Mouse (Mus musculus): Measurements from ENCODE around the gene Aqp8. TPM values are rescaled to one million over a fixed set of nuclear protein-coding genes. Genes with fewer than 3 reads are reported as not detected.

Aqp8 gene
- 4.5 and 5.2 TPM in 2 replicates for polyA plus RNA-seq (2014; fragmentation: Nextera tagmentation; extraction: Ambion mirVana)

DNA sequence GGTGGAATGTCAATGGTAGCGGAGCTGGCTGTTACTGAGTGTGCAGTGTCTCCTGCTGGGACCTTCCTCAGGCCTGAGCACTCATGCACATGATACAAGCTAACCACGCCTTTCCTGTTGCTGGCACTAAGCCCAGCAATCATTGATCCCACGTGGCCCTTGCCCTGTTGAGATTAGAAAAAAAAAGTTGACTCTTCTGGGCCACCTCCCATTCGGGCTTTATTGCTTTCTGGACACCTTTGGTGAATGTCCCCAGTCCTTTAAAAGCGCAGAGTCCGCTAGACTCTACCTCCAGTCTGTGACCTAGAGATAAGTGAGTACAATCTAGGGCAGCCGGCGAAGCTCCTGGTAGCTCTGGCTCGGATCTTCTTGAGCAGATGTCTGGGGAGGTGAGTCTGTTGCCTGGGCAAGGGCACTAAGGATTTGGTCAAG is at the start of gene Aqp8:
TSS of gene Aqp8 (plus strand) at position 222 of the 432 bp plus-strand sequence.
- Histone ChIP-seq H3K4me2 (peak within 1 kb of the TSS; percentile 32), H3K9ac (ENCODE audit: low read depth, low read length) (no peak within 1 kb of the TSS), H3K36me3 (ENCODE audit: control insufficient read depth, insufficient read depth, low read length) (no peaks in the 10 kb centered on the region), H3K9me3 (replicated peaks; ENCODE audit: control insufficient read depth, low read length) (no peaks in the 10 kb centered on the region), H3K27ac (ENCODE audit: low read depth, low read length) (peak within 1 kb of the TSS; percentile 81), H3K4me3 (ENCODE audit: low read depth, low read length) (peak within 1 kb of the TSS; percentile 21), H3K27me3 (ENCODE audit: control insufficient read depth, insufficient read depth, low read length) (no peaks in the 10 kb centered on the region), H3K4me1 (ENCODE audit: control insufficient read depth, insufficient read depth, low read length) (peaks cover 7% of the 10 kb centered on the region)
- peak; percentile 85 for ATAC-seq (replicated peaks; ENCODE audit: insufficient number of reproducible peaks, low FRiP score, low TSS enrichment)
- WGBS (ENCODE audit: insufficient replicate concordance), result 38% methylated on average over 9 of the region's 9 CpGs

DNA sequence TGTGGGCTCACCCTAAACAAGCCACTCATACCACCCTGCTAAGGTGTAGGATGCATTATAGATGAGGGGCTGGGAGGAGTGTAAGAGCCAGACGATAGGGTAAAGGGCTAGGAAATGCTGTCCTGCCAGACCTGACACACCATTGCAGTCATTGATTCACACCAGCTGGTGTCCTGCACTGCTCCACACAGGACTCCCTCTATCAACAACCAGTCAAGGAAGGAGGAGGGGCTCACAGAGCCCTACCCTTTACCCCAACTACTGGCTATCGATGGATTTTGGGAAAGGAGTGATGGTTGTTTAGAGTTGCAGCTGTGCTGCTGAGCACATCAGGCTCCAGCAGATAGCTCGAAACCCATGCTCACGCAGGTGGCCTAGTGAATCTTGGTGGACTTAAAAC is 45.3 kb upstream of the Aqp8 start:
- ATAC-seq (replicated peaks; ENCODE audit: insufficient number of reproducible peaks, low FRiP score, low TSS enrichment), result no peak
- Histone ChIP-seq H3K9me3 (replicated peaks; ENCODE audit: control insufficient read depth, low read length) (no peaks in the 10 kb centered on the region), H3K4me2 (no peak overlapping the region), H3K27me3 (ENCODE audit: control insufficient read depth, insufficient read depth, low read length) (no peaks in the 10 kb centered on the region), H3K9ac (ENCODE audit: low read depth, low read length) (no peak overlapping the region), H3K36me3 (ENCODE audit: control insufficient read depth, insufficient read depth, low read length) (no peaks in the 10 kb centered on the region), H3K4me3 (ENCODE audit: low read depth, low read length) (no peak overlapping the region), H3K4me1 (ENCODE audit: control insufficient read depth, insufficient read depth, low read length) (no peaks in the 10 kb centered on the region), H3K27ac (ENCODE audit: low read depth, low read length) (no peak overlapping the region)
- WGBS (ENCODE audit: insufficient replicate concordance), result 57% methylated on average over 4 of the region's 4 CpGs

DNA sequence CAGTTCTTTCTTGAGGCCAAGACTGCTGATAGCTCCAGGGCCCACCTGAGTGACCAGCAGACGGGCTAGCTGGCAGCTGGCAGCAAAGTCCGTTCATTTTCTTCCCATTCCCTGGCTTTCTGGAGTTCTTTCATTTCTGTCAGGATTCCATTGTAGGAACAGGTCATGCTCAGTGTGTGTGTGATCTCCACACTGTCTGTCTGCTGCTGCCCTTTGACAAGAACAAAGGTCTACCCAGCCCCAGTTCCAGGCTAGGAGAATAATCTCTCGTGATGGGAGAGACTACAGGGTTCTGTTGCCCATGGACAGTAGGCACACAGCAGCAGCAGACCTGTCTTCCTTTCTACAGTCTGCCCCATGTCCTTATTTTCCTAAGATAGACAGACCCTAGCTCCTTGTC is 44.4 kb upstream of the Aqp8 start:
- Histone ChIP-seq H3K9me3 (replicated peaks; ENCODE audit: control insufficient read depth, low read length) (no peaks in the 10 kb centered on the region), H3K4me3 (ENCODE audit: low read depth, low read length) (no peak overlapping the region), H3K27ac (ENCODE audit: low read depth, low read length) (no peak overlapping the region), H3K4me2 (no peak overlapping the region), H3K36me3 (ENCODE audit: control insufficient read depth, insufficient read depth, low read length) (peaks cover 6% of the 10 kb centered on the region), H3K4me1 (ENCODE audit: control insufficient read depth, insufficient read depth, low read length) (no peaks in the 10 kb centered on the region), H3K9ac (ENCODE audit: low read depth, low read length) (no peak overlapping the region), H3K27me3 (ENCODE audit: control insufficient read depth, insufficient read depth, low read length) (no peaks in the 10 kb centered on the region)
- 86% methylated on average over 3 of the region's 3 CpGs for WGBS (ENCODE audit: insufficient replicate concordance)
- no peak for ATAC-seq (replicated peaks; ENCODE audit: insufficient number of reproducible peaks, low FRiP score, low TSS enrichment)

DNA sequence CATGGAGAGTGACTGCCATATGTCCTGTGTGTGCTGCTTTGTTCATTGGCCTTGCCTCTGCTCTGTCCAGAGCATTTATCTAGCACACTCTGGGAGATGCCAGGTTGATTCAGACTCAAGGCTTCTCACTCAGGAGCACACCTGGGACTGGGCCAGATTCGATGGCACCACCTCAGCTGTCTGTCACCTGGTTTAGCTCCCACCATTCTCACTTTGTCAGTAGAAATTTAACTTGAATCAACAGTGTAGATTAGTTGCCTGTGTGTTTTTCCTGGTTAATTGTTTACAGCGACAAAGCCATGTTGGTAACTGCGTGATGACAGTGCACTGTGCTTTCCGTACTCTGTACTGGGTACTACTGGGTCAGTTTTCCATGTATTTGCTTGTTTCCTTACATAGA is 42.1 kb upstream of the Aqp8 start:
- Histone ChIP-seq H3K4me1 (ENCODE audit: control insufficient read depth, insufficient read depth, low read length) (no peaks in the 10 kb centered on the region), H3K27ac (ENCODE audit: low read depth, low read length) (no peak overlapping the region), H3K9me3 (replicated peaks; ENCODE audit: control insufficient read depth, low read length) (no peaks in the 10 kb centered on the region), H3K27me3 (ENCODE audit: control insufficient read depth, insufficient read depth, low read length) (no peaks in the 10 kb centered on the region), H3K4me3 (ENCODE audit: low read depth, low read length) (no peak overlapping the region), H3K36me3 (ENCODE audit: control insufficient read depth, insufficient read depth, low read length) (peaks cover 10% of the 10 kb centered on the region), H3K4me2 (no peak overlapping the region), H3K9ac (ENCODE audit: low read depth, low read length) (no peak overlapping the region)
- ATAC-seq (replicated peaks; ENCODE audit: insufficient number of reproducible peaks, low FRiP score, low TSS enrichment), result no peak
- 88% methylated on average over 4 of the region's 4 CpGs for WGBS (ENCODE audit: insufficient replicate concordance)

DNA sequence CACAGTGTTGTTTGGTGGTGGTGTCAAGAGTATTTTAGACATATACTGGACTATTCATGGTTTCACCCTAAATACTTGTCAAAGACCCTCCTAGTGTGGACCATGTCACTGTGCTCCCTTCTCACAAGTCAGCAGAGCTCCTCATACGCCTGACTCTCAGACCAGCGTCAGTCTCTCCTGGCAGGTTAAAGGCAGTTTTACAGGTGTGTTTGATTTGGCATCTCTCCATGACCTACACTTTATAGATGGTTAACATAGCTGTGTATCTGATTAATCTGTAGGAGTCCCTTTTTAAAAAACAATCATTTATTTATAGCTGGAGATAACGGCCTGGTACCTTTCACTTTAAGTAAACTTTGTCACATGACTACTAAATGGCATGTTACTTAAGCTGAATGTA is 40.1 kb upstream of the Aqp8 start:
- Histone ChIP-seq H3K27me3 (ENCODE audit: control insufficient read depth, insufficient read depth, low read length) (no peaks in the 10 kb centered on the region), H3K9me3 (replicated peaks; ENCODE audit: control insufficient read depth, low read length) (no peaks in the 10 kb centered on the region), H3K4me1 (ENCODE audit: control insufficient read depth, insufficient read depth, low read length) (peaks cover 5% of the 10 kb centered on the region; the same call in 1 of the 2 replicates), H3K4me2 (no peak overlapping the region), H3K36me3 (ENCODE audit: control insufficient read depth, insufficient read depth, low read length) (peaks cover 10% of the 10 kb centered on the region), H3K9ac (ENCODE audit: low read depth, low read length) (no peak overlapping the region), H3K4me3 (ENCODE audit: low read depth, low read length) (no peak overlapping the region), H3K27ac (ENCODE audit: low read depth, low read length) (no peak overlapping the region)
- 83% methylated on average over 3 of the region's 3 CpGs for WGBS (ENCODE audit: insufficient replicate concordance)
- ATAC-seq (replicated peaks; ENCODE audit: insufficient number of reproducible peaks, low FRiP score, low TSS enrichment), result no peak

DNA sequence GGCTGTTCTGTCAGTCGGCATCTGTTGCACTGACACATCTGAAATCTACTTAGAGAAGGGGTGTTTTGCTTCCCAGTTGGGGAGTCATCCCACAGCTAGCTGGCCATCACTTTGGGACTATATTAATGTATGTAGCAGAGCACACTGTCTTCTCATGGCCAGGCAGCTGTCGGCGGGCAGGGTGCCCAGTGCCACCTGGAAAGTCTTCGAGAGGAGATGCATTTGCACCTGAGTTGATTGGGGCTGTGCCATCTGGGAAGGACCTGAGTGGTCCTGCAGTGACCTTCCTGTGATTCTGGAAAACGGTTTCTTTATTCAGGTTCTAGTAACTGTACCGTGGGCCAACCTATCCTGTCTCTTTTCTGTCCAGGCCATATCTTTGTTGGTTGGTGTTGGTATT is 37.8 kb upstream of the Aqp8 start:
- Histone ChIP-seq H3K4me3 (ENCODE audit: low read depth, low read length) (no peak overlapping the region), H3K27me3 (ENCODE audit: control insufficient read depth, insufficient read depth, low read length) (no peaks in the 10 kb centered on the region), H3K9ac (ENCODE audit: low read depth, low read length) (no peak overlapping the region), H3K4me2 (no peak overlapping the region), H3K9me3 (replicated peaks; ENCODE audit: control insufficient read depth, low read length) (no peaks in the 10 kb centered on the region), H3K4me1 (ENCODE audit: control insufficient read depth, insufficient read depth, low read length) (peaks cover 5% of the 10 kb centered on the region; the same call in 1 of the 2 replicates), H3K36me3 (ENCODE audit: control insufficient read depth, insufficient read depth, low read length) (peaks cover 10% of the 10 kb centered on the region), H3K27ac (ENCODE audit: low read depth, low read length) (no peak overlapping the region)
- no peak for ATAC-seq (replicated peaks; ENCODE audit: insufficient number of reproducible peaks, low FRiP score, low TSS enrichment)
- WGBS (ENCODE audit: insufficient replicate concordance), result 93% methylated on average over 6 of the region's 6 CpGs

DNA sequence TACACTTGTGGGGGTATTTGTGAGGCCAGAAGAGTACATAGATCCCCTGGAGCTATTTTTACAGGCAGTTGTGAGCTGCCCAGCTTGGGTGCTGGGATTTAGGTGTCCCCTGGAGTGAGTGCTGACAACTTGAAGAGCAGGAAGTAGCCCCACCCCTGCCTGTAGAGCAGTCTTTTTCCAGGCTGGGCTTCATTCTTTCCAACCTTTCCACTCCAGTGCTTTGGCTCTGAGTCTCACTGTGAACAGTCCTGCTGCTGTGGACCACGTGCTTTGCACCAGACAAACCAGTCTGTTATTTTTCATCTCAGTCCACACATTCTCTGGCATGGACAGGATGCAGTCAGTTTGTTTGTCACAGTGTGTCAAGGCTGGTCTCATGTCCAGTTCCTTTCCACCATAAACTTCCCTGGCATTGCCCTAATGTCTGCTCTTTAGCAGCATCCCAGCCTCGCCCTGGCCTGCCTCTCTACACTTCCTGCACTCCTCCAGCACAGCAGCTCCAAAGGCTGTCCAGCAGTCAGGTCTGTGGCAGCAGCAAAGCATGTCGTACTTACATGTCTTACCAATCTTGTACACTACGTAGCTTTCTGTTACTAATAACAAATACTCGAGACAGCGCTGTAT is 36.8 kb upstream of the Aqp8 start:
- peak; percentile 55 for ATAC-seq (replicated peaks; ENCODE audit: insufficient number of reproducible peaks, low FRiP score, low TSS enrichment)

DNA sequence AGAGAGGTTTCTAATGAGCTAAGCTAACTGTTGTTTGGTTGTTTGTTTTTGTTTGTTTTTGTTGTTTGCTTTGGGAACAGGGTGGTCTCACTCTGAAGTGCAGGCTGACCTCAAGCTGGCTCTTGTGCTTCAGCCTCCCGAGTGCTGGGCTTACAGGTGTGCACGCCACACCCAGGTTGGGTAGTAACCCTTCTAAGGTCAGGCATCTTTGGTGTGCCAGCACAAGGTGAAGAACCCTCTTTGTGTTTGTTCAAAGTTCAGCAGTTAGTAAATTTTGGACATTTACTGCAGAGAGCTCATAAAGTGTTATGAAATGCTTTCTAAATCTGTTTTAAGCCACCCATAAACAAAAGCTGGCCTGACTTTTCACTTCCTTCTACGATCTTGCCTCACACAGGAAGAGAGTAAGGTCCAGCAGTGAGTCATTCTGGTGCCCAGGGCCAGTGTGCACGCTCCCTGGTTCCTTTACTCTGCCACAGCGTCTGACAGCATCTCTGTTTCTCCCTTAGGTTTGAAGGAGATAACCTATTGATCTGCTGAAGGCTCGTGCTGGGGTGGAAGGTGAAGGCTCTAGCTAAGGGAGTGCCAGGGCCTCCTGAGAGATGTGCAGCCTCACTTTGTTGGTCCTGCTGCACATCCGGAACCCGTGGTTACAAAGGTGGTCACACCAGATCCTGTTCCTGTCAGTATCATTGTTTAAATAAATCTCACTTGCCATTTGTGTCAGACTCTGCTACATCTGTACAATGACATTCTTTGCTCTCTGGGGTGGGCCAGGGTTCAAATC is 32.3 kb upstream of the Aqp8 start:
- Histone ChIP-seq H3K9ac (ENCODE audit: low read depth, low read length) (no peak overlapping the region), H3K27me3 (ENCODE audit: control insufficient read depth, insufficient read depth, low read length) (no peaks in the 10 kb centered on the region), H3K27ac (ENCODE audit: low read depth, low read length) (no peak overlapping the region), H3K36me3 (ENCODE audit: control insufficient read depth, insufficient read depth, low read length) (0 out of 2 replicates have a peak, but pooled peaks cover 2% of the 10 kb centered on the region), H3K4me1 (ENCODE audit: control insufficient read depth, insufficient read depth, low read length) (peaks cover 5% of the 10 kb centered on the region; the same call in 1 of the 2 replicates), H3K4me2 (no peak overlapping the region), H3K9me3 (replicated peaks; ENCODE audit: control insufficient read depth, low read length) (no peaks in the 10 kb centered on the region), H3K4me3 (ENCODE audit: low read depth, low read length) (no peak overlapping the region)
- WGBS (ENCODE audit: insufficient replicate concordance), result 67% methylated on average over 8 of the region's 8 CpGs
- ATAC-seq (replicated peaks; ENCODE audit: insufficient number of reproducible peaks, low FRiP score, low TSS enrichment), result no peak

More for the DNA sequence above, 36.8 kb upstream of the Aqp8 start:
- no peak overlapping the region for H3K4me3 ChIP-seq (ENCODE audit: low read depth, low read length)
- no peak overlapping the region for H3K9ac ChIP-seq (ENCODE audit: low read depth, low read length)
- H3K27ac ChIP-seq (ENCODE audit: low read depth, low read length), result peak overlapping the region; percentile 67
- peaks cover 10% of the 10 kb centered on the region for H3K36me3 ChIP-seq (ENCODE audit: control insufficient read depth, insufficient read depth, low read length)
- WGBS (ENCODE audit: insufficient replicate concordance), result 68% methylated on average over 6 of the region's 6 CpGs
- no peak overlapping the region for H3K4me2 ChIP-seq
- no peaks in the 10 kb centered on the region for H3K27me3 ChIP-seq (ENCODE audit: control insufficient read depth, insufficient read depth, low read length)
- no peaks in the 10 kb centered on the region for H3K9me3 ChIP-seq (replicated peaks; ENCODE audit: control insufficient read depth, low read length)
- H3K4me1 ChIP-seq (ENCODE audit: control insufficient read depth, insufficient read depth, low read length), result peaks cover 5% of the 10 kb centered on the region; the same call in 1 of the 2 replicates
